Mouse (Mus musculus) bone marrow macrophage, adult 2 months (primary cell): ENCODE measurements around the gene Lin28b.

ENCODE experiments used
- CTCF ChIP-seq: IDR thresholded peaks from 2 replicates; pipeline ENCODE4 v1.5.1; 2012; ENCODE audit warnings: low read depth, mild to moderate bottlenecking, low read length, moderate library complexity
- POLR2A ChIP-seq: IDR thresholded peaks from 2 replicates; pipeline ENCODE4 v1.6.1; 2012; ENCODE audit warnings: mild to moderate bottlenecking, low read depth, low read length, borderline replicate concordance

GRCm38 (mm10) chr10:45339106-45339505 is 147.1 kb downstream of the Lin28b start:
- TF ChIP-seq CTCF (no peak), POLR2A (no peak)
